Comparison of ENCODE assay signal across 26 mouse cellular contexts in genomic region chr10:44450835-44451234, GRCm38 (mm10).
A peak's percentile ranks its signal among the peaks of the same experiment; 100 is the strongest.
DNase-seq lines count a peak whose midpoint lies in the region; ATAC-seq and TF ChIP-seq lines count a peak whose summit lies in the region.
"Had no signal": no experiment of that assay in that cellular context is flagged by ENCODE, and none has a peak within 500 bp of the region (broad histone marks: within the 10 kb centered on the region; RNA-seq: fewer than 3 reads in every experiment).

No protein-coding gene starts in this region.

- TF ChIP-seq CTCF in CH12.LX (conservative IDR thresholded peaks at IDR 0.05 in 1 of 2, IDR thresholded peaks at IDR 0.05 in 1 of 2; ENCODE audit: low read depth in 2 of 2, low read length in 2 of 2), result no peak
- TF ChIP-seq CTCF in intestine, postnatal 0 days (IDR thresholded peaks at IDR 0.05; ENCODE audit: low read depth), result no peak

- H3K27ac ChIP-seq in CH12.LX (ENCODE audit: insufficient read depth, low read depth), result peak overlapping the region; percentile 99
- no peak overlapping the region for H3K27ac ChIP-seq in intestine, embryonic 15.5 days
- H3K27ac ChIP-seq in intestine, postnatal 0 days (ENCODE audit: low read depth, low read length), result peak overlapping the region; percentile 74
- H3K27ac ChIP-seq: embryonic facial prominence, embryonic 13.5 days; embryonic facial prominence, embryonic 15.5 days; forebrain, embryonic 10.5 days; forebrain, embryonic 12.5 days had no signal

- dilution Hi-C loops in CH12.LX (cut with MboI; ENCODE audit: extremely low pct_ligation_motif_present, extremely low pct_unique_long_range_greater_than_20kb, low sequenced_read_pairs), result no loop called here

- TF ChIP-seq RAD21 in CH12.LX (IDR thresholded peaks at IDR 0.05; ENCODE audit: low read depth, low read length), result no peak

- H3K9ac ChIP-seq in CH12.LX (ENCODE audit: insufficient read depth, low read depth), result peak overlapping the region; percentile 78
- no peak overlapping the region for H3K9ac ChIP-seq in intestine, embryonic 15.5 days
- H3K9ac ChIP-seq in intestine, postnatal 0 days (ENCODE audit: low read depth, low read length), result no peak overlapping the region
- H3K9ac ChIP-seq: embryonic facial prominence, embryonic 13.5 days; embryonic facial prominence, embryonic 15.5 days; forebrain, embryonic 12.5 days had no signal

- peak overlapping the region; percentile 91 for H3K4me2 ChIP-seq in CH12.LX (ENCODE audit: insufficient read depth, low read depth, poor library complexity, severe bottlenecking)
- peak overlapping the region; percentile 31 for H3K4me2 ChIP-seq in intestine, embryonic 15.5 days (replicated peaks)
- H3K4me2 ChIP-seq in intestine, postnatal 0 days (replicated peaks; ENCODE audit: low read depth), result peak overlapping the region; percentile 78
- H3K4me2 ChIP-seq: embryonic facial prominence, embryonic 13.5 days; embryonic facial prominence, embryonic 15.5 days; forebrain, embryonic 12.5 days had no signal

- peaks cover 4 to 92% of the 10 kb centered on the region in 2 experiments for H3K4me1 ChIP-seq in CH12.LX (ENCODE audit: control insufficient read depth in 1 of 2, insufficient read depth in 2 of 2)
- peaks cover 8% of the 10 kb centered on the region; the same call in 1 of the 2 replicates for H3K4me1 ChIP-seq in intestine, embryonic 15.5 days (replicated peaks)
- H3K4me1 ChIP-seq in intestine, postnatal 0 days (replicated peaks; ENCODE audit: control insufficient read depth, insufficient read depth, low read length), result 0 out of 2 replicates have a peak, but pooled peaks cover 4% of the 10 kb centered on the region
- H3K4me1 ChIP-seq: embryonic facial prominence, embryonic 15.5 days; forebrain, embryonic 10.5 days; forebrain, embryonic 12.5 days had no signal

- no peak for ATAC-seq in intestine, embryonic 15.5 days
- no peak for ATAC-seq in intestine, postnatal 0 days
- ATAC-seq: activated CD4-positive, CD25-positive, alpha-beta regulatory T cell, adult 4 months; forebrain, embryonic 14.5 days; forebrain, embryonic 16.5 days; Patski had no signal

- in situ Hi-C loops in CH12.LX (cut with MboI; ENCODE audit: low pct_ligation_motif_present, low pct_unique_long_range_greater_than_20kb, low sequenced_read_pairs), result loop anchor here (10.0 kb wide), 4 partner anchors 156 to 594 kb away; no protein-coding TSS in a partner anchor

- 72% methylated on average over 2 of the region's 2 CpGs for WGBS in intestine, embryonic 15.5 days
- WGBS in intestine, postnatal 0 days, result 36% methylated on average over 2 of the region's 2 CpGs

- H3K79me2 ChIP-seq in CH12.LX (replicated peaks; ENCODE audit: control insufficient read depth, extremely low read depth, insufficient read depth, poor library complexity, severe bottlenecking), result peaks cover 45% of the 10 kb centered on the region

- H3K36me3 ChIP-seq in CH12.LX (replicated peaks in 1 of 2; ENCODE audit: control insufficient read depth in 1 of 2, insufficient read depth in 1 of 2, low read length in 1 of 2), result peaks cover 0 to 18% of the 10 kb centered on the region in 2 experiments
- no peaks in the 10 kb centered on the region for H3K36me3 ChIP-seq in intestine, embryonic 15.5 days
- peaks cover 9% of the 10 kb centered on the region; the same call in 1 of the 2 replicates for H3K36me3 ChIP-seq in intestine, postnatal 0 days (ENCODE audit: control insufficient read depth, insufficient read depth)
- H3K36me3 ChIP-seq: embryonic facial prominence, embryonic 13.5 days; embryonic facial prominence, embryonic 15.5 days; forebrain, embryonic 10.5 days; forebrain, embryonic 12.5 days had no signal

- H3K27me3 ChIP-seq in CH12.LX (replicated peaks), result no peaks in the 10 kb centered on the region
- H3K27me3 ChIP-seq in intestine, embryonic 15.5 days (replicated peaks), result no peaks in the 10 kb centered on the region
- H3K27me3 ChIP-seq in intestine, postnatal 0 days (replicated peaks; ENCODE audit: control insufficient read depth, insufficient read depth, low read length), result no peaks in the 10 kb centered on the region
- H3K27me3 ChIP-seq: Patski had no signal

- H3K4me3 ChIP-seq in CH12.LX (replicated peaks in 1 of 3; ENCODE audit: low read depth in 2 of 3, low read length in 2 of 3, poor library complexity in 1 of 3), result no peak overlapping the region
- H3K4me3 ChIP-seq in intestine, embryonic 15.5 days (replicated peaks), result no peak overlapping the region
- no peak overlapping the region for H3K4me3 ChIP-seq in intestine, postnatal 0 days (ENCODE audit: low read depth, low read length)
- H3K4me3 ChIP-seq: embryonic facial prominence, embryonic 13.5 days; embryonic facial prominence, embryonic 15.5 days; erythroblast, embryonic 14.5 days; forebrain, embryonic 10.5 days; forebrain, embryonic 12.5 days had no signal

- H3K9me3 ChIP-seq in CH12.LX (replicated peaks; ENCODE audit: low read length), result no peaks in the 10 kb centered on the region
- H3K9me3 ChIP-seq in intestine, embryonic 15.5 days, result no peaks in the 10 kb centered on the region
- H3K9me3 ChIP-seq in intestine, postnatal 0 days (ENCODE audit: control insufficient read depth), result no peaks in the 10 kb centered on the region
- H3K9me3 ChIP-seq: embryonic facial prominence, embryonic 13.5 days; embryonic facial prominence, embryonic 15.5 days; forebrain, embryonic 10.5 days; forebrain, embryonic 12.5 days; G1E had no signal

- peak; percentile 37; the same call in 1 of the 2 replicates for TF ChIP-seq EP300 in CH12.LX (IDR thresholded peaks at IDR 0.05; ENCODE audit: low read length)

- TF ChIP-seq POLR2A in CH12.LX (IDR thresholded peaks at IDR 0.05; ENCODE audit: low read depth, low read length), result no peak

- no peak for DNase-seq in CH12.LX (ENCODE audit: extremely low read depth)
- peak; percentile 70 for DNase-seq in induced T-regulatory cell, adult 2 months (ENCODE audit: low read depth)
- DNase-seq in layer of hippocampus, adult 18-20 months (ENCODE audit: low spot score in 2 of 2), result no peak
- no peak for DNase-seq in thymus, postnatal 14 days
- DNase-seq in thymus, postnatal 0 days (ENCODE audit: low spot score), result no peak
- DNase-seq: adrenal gland, adult 8-10 months; adrenal gland, postnatal 14 days; adrenal gland, postnatal 36 days; cerebellum, adult 11-12 months; cerebellum, adult 8-10 months; cerebellum, adult 9-11 months; cerebellum, postnatal 14 days; cerebellum, postnatal 36 days; embryo, embryonic 11 days had no signal

TF ChIP-seq in CH12.LX, 34 proteins besides CTCF, POLR2A, EP300 and RAD21 (continues in another document):
- TF ChIP-seq SIN3A (IDR thresholded peaks at IDR 0.05; ENCODE audit: low read length), result peak; percentile 24; the same call in 1 of the 2 replicates
- TF ChIP-seq ZC3H11A (IDR thresholded peaks at IDR 0.05; ENCODE audit: low read depth, low read length), result no peak
- TF ChIP-seq ZNF384 (IDR thresholded peaks at IDR 0.05; ENCODE audit: low read depth, low read length), result peak; percentile 85
- TF ChIP-seq UBTF (IDR thresholded peaks at IDR 0.05; ENCODE audit: low read depth, low read length), result no peak
- no peak for TF ChIP-seq USF2 (conservative IDR thresholded peaks at IDR 0.05; ENCODE audit: low read depth, low read length)
- TF ChIP-seq ELF1 (IDR thresholded peaks at IDR 0.05; ENCODE audit: low read depth, low read length), result peak; percentile 75
- no peak; the same call in 1 of the 2 replicates for TF ChIP-seq ETS1 (conservative IDR thresholded peaks at IDR 0.05; ENCODE audit: low read depth, low read length)
- TF ChIP-seq NRF1 (IDR thresholded peaks at IDR 0.05; ENCODE audit: low read depth, low read length), result no peak
- no peak for TF ChIP-seq PAX5 (IDR thresholded peaks at IDR 0.05; ENCODE audit: low read length)
- TF ChIP-seq RCOR1 (conservative IDR thresholded peaks at IDR 0.05; ENCODE audit: low read depth, low read length), result no peak
- 0 out of 2 replicates have a peak, but pooled peaks have one; percentile 13 for TF ChIP-seq IRF4 (IDR thresholded peaks at IDR 0.05; ENCODE audit: low read depth, low read length)
- TF ChIP-seq JUND (conservative IDR thresholded peaks at IDR 0.05; ENCODE audit: low read depth, low read length), result 0 out of 2 replicates have a peak, but pooled peaks have one; percentile 32
- TF ChIP-seq MAFK (IDR thresholded peaks at IDR 0.05; ENCODE audit: insufficient replicate concordance, low read length), result 0 out of 2 replicates have a peak, but pooled peaks have one; percentile 16
- TF ChIP-seq MXI1 (IDR thresholded peaks at IDR 0.05; ENCODE audit: low read depth, low read length), result peak; percentile 55; the same call in 1 of the 2 replicates
- TF ChIP-seq TCF12 (IDR thresholded peaks at IDR 0.05; ENCODE audit: low read depth, low read length), result no peak
- TF ChIP-seq JUN (IDR thresholded peaks at IDR 0.05; ENCODE audit: insufficient read depth, low read depth, low read length), result no peak
- TF ChIP-seq MEF2A (IDR thresholded peaks at IDR 0.05; ENCODE audit: borderline replicate concordance, low read depth, low read length), result no peak
- no peak for TF ChIP-seq POLR2AphosphoS2 (IDR thresholded peaks at IDR 0.05; ENCODE audit: low read depth, low read length)
- TF ChIP-seq ZKSCAN1 (IDR thresholded peaks at IDR 0.05; ENCODE audit: borderline replicate concordance, low read depth, low read length), result no peak
- TF ChIP-seq TBP (conservative IDR thresholded peaks at IDR 0.05; ENCODE audit: low read depth, low read length), result no peak
- 0 out of 2 replicates have a peak, but pooled peaks have one; percentile 25 for TF ChIP-seq NELFE (IDR thresholded peaks at IDR 0.05; ENCODE audit: low read depth, low read length)
- TF ChIP-seq CHD2 (IDR thresholded peaks at IDR 0.05; ENCODE audit: low read length), result no peak
- peak; percentile 40 for TF ChIP-seq BHLHE40 (IDR thresholded peaks at IDR 0.05; ENCODE audit: low read depth, low read length)
- TF ChIP-seq MYC (IDR thresholded peaks at IDR 0.05; ENCODE audit: low read depth, low read length), result peak; percentile 14; the same call in 1 of the 2 replicates
- no peak for TF ChIP-seq USF1 (IDR thresholded peaks at IDR 0.05; ENCODE audit: low read depth, low read length)
- TF ChIP-seq ZMIZ1 (IDR thresholded peaks at IDR 0.05; ENCODE audit: low read depth, low read length), result no peak
- no peak for TF ChIP-seq MAZ (IDR thresholded peaks at IDR 0.05; ENCODE audit: low read depth, low read length)
- no peak for TF ChIP-seq MAX (IDR thresholded peaks at IDR 0.05; ENCODE audit: low read length)
- TF ChIP-seq E2F4 (IDR thresholded peaks at IDR 0.05; ENCODE audit: insufficient replicate concordance, low read depth, low read length), result 0 out of 2 replicates have a peak, but pooled peaks have one; percentile 13
- no peak for TF ChIP-seq SMC3 (IDR thresholded peaks at IDR 0.05; ENCODE audit: low read depth, low read length)
- no peak; the same call in 1 of the 2 replicates for TF ChIP-seq HCFC1 (IDR thresholded peaks at IDR 0.05; ENCODE audit: low read depth, low read length)
- TF ChIP-seq GABPA (IDR thresholded peaks at IDR 0.05; ENCODE audit: insufficient replicate concordance, low read depth, low read length), result no peak

Comparison
In these comparisons a context has a peak if more than half of its experiments do, and no peak if none do; other contexts are left out.
1. H3K4me2 ChIP-seq: peak in every context shown above with its lines; median percentile 91 in CH12.LX; 78 in intestine, postnatal 0 days; 31 in intestine, embryonic 15.5 days.